Mouse (Mus musculus) intestine, embryonic 14.5 days (tissue): ENCODE results near the gene Stoml1. TPM values are rescaled to one million over a fixed set of nuclear protein-coding genes. Genes with fewer than 3 reads are reported as not detected.
"Not testable (repeated sequence)": the region's sequence is repeated elsewhere in the genome, so short reads cannot be mapped to it uniquely, and the experiment has no call there.

Experiments used
- ATAC-seq: fragments of 200-750 bp; cut with Nextera tagmentation; replicated peaks from 2 replicates; pipeline ENCODE4 v1.8.0; 2017; ENCODE audit warnings: low read depth, moderate number of reproducible peaks, moderate TSS enrichment, moderate library complexity; ENCODE audit not compliant: low FRiP score, low TSS enrichment
- DNase-seq: peaks from one replicate; pipeline ENCODE4 v3.0.0-alpha.2; 2018; ENCODE audit warnings: low spot score
- H3K27ac ChIP-seq: fragments of 300-500 bp; sonication (generic); 2 replicates; pipeline ENCODE4 v1.5.1; 2014; ENCODE audit warnings: low read depth, mild to moderate bottlenecking, control low read depth
- H3K27me3 ChIP-seq: fragments of 300-500 bp; sonication (generic); replicated peaks from 2 replicates; pipeline ENCODE4 v1.6.1; 2014; ENCODE audit warnings: low read length, control low read depth; ENCODE audit not compliant: control insufficient read depth, insufficient read depth
- H3K36me3 ChIP-seq: fragments of 300-500 bp; sonication (generic); 2 replicates; pipeline ENCODE4 v1.6.1; 2014; ENCODE audit warnings: low read length, control low read depth; ENCODE audit not compliant: control insufficient read depth, insufficient read depth
- H3K4me1 ChIP-seq: fragments of 300-500 bp; sonication (generic); replicated peaks from 2 replicates; pipeline ENCODE4 v1.6.1; 2014; ENCODE audit warnings: low read length, control low read depth, mixed read lengths; ENCODE audit not compliant: control insufficient read depth, insufficient read depth
- H3K4me2 ChIP-seq: fragments of 300-500 bp; sonication (generic); 2 replicates; pipeline ENCODE4 v1.6.1; 2014; ENCODE audit warnings: low read length
- H3K4me3 ChIP-seq: fragments of 300-500 bp; sonication (generic); 2 replicates; pipeline ENCODE4 v1.5.1; 2014; ENCODE audit warnings: low read depth, low read length, control low read depth, mixed read lengths
- H3K9ac ChIP-seq: fragments of 300-500 bp; sonication (generic); 2 replicates; pipeline ENCODE4 v1.6.1; 2014; ENCODE audit warnings: mild to moderate bottlenecking, low read length
- H3K9me3 ChIP-seq: fragments of 300-500 bp; sonication (generic); 2 replicates; pipeline ENCODE4 v1.6.1; 2016; ENCODE audit warnings: low read length, control low read depth; ENCODE audit not compliant: control insufficient read depth
- WGBS: fragments of 180-500 bp; shearing (Covaris S2); extraction: QIAGEN DNeasy Blood & Tissue Kit; methylation state at CpG from one replicate; pipeline ENCODE4 v1.1.7; 2014; 5-methylcytosine and 5-hydroxymethylcytosine counted together
- polyA plus RNA-seq: library from polyadenylated mRNA; unstranded; fragments of >200 nt; fragmentation: Nextera tagmentation; extraction: Ambion mirVana; gene quantifications from 2 replicates; pipeline ENCODE4 v1.2.1, GENCODE M21; 2014

Gene Stoml1
- polyA plus RNA-seq, 1 experiment from 2014 or later, result 21.3 TPM

DNA sequence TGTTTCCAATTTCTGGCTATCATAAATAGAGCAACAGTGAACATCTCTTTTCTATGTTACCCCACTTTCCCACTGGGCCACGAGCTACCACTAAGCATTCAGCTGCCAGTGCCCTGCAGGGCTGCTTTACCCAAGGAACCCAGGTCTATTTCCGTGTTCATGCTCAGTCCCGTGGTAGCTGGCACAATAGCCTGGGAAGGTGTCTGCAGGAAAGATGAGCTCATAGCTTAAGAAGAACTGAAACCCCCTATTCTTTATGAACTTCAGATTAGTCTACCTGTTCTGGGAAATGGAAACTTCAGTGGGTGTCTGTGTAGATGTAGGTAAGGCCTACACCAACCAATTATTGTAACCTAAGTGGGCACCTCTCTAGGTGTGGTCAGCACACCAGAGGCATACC, 12.4 kb downstream of the Stoml1 start:
- H3K36me3 ChIP-seq, result peaks cover 17% of the 10 kb centered on the region
- H3K4me2 ChIP-seq, result no peak overlapping the region
- WGBS, result 74% methylated on average over 3 of the region's 3 CpGs
- H3K9ac ChIP-seq, result no peak overlapping the region
- H3K27ac ChIP-seq, result no peak overlapping the region
- peaks cover 15% of the 10 kb centered on the region for H3K4me1 ChIP-seq
- H3K4me3 ChIP-seq, result no peak overlapping the region
- DNase-seq (no peak), ATAC-seq (no peak)
- H3K27me3 ChIP-seq, result no peaks in the 10 kb centered on the region
- H3K9me3 ChIP-seq, result no peaks in the 10 kb centered on the region

- DNase-seq (no peak), ATAC-seq (no peak)
- H3K36me3 ChIP-seq, result peaks cover 10% of the 10 kb centered on the region
- no peak overlapping the region for H3K4me3 ChIP-seq
- peaks cover 15% of the 10 kb centered on the region for H3K4me1 ChIP-seq
- no peak overlapping the region for H3K4me2 ChIP-seq
- peak overlapping the region; percentile 60 for H3K27ac ChIP-seq
- H3K9ac ChIP-seq, result no peak overlapping the region
- H3K9me3 ChIP-seq, result no peaks in the 10 kb centered on the region
- H3K27me3 ChIP-seq, result no peaks in the 10 kb centered on the region
- 30% methylated on average over 4 of the region's 4 CpGs for WGBS
Observed at GRCm38 (mm10) chr9:58266571-58267011, 13.6 kb downstream of the Stoml1 start.

- DNase-seq (no peak), ATAC-seq (no peak)
- Histone ChIP-seq H3K9me3 (no peaks in the 10 kb centered on the region), H3K4me1 (peaks cover 15% of the 10 kb centered on the region), H3K9ac (no peak overlapping the region), H3K27ac (peak overlapping the region; percentile 60), H3K4me2 (no peak overlapping the region), H3K27me3 (no peaks in the 10 kb centered on the region), H3K36me3 (peaks cover 5% of the 10 kb centered on the region), H3K4me3 (no peak overlapping the region)
- 58% methylated on average over 3 of the region's 3 CpGs for WGBS
Observed at GRCm38 (mm10) chr9:58267046-58267445, 14.1 kb downstream of the Stoml1 start.

- no peak overlapping the region for H3K9ac ChIP-seq
- no peak overlapping the region for H3K27ac ChIP-seq
- H3K27me3 ChIP-seq, result no peaks in the 10 kb centered on the region
- peaks cover 15% of the 10 kb centered on the region for H3K4me1 ChIP-seq
- ATAC-seq (no peak), DNase-seq (peak; percentile 83)
- H3K9me3 ChIP-seq, result no peaks in the 10 kb centered on the region
- H3K4me2 ChIP-seq, result no peak overlapping the region
- WGBS, result 54% methylated on average over 12 of the region's 12 CpGs
- H3K4me3 ChIP-seq, result no peak overlapping the region
- H3K36me3 ChIP-seq, result no peaks in the 10 kb centered on the region
Observed at GRCm38 (mm10) chr9:58268384-58269313, 15.7 kb downstream of the Stoml1 start.

- no peaks in the 10 kb centered on the region for H3K27me3 ChIP-seq
- WGBS, result 62% methylated on average over 3 of the region's 3 CpGs
- ATAC-seq, result no peak
- no peak overlapping the region for H3K9ac ChIP-seq
- H3K27ac ChIP-seq, result no peak overlapping the region
- DNase-seq, result no peak
- H3K4me1 ChIP-seq, result peaks cover 19% of the 10 kb centered on the region
- no peak overlapping the region for H3K4me2 ChIP-seq
- H3K4me3 ChIP-seq, result no peak overlapping the region
- no peaks in the 10 kb centered on the region for H3K9me3 ChIP-seq
- H3K36me3 ChIP-seq, result no peaks in the 10 kb centered on the region
Observed at GRCm38 (mm10) chr9:58270081-58270480, 17.1 kb downstream of the Stoml1 start.

GRCm38 (mm10) chr9:58271109-58271508, 18.1 kb downstream of the Stoml1 start:
- no peaks in the 10 kb centered on the region for H3K9me3 ChIP-seq
- ATAC-seq, result no peak
- WGBS, result 87% methylated on average over 3 of the region's 3 CpGs
- H3K4me2 ChIP-seq, result no peak overlapping the region
- H3K4me3 ChIP-seq, result no peak overlapping the region
- no peak overlapping the region for H3K27ac ChIP-seq
- H3K27me3 ChIP-seq, result no peaks in the 10 kb centered on the region
- H3K4me1 ChIP-seq, result peaks cover 18% of the 10 kb centered on the region
- no peak for DNase-seq
- no peaks in the 10 kb centered on the region for H3K36me3 ChIP-seq
- H3K9ac ChIP-seq, result no peak overlapping the region

GRCm38 (mm10) chr9:58271551-58271950, 18.6 kb downstream of the Stoml1 start:
- not testable (repeated sequence) for H3K27ac ChIP-seq, H3K4me3 ChIP-seq, H3K9ac ChIP-seq, H3K4me2 ChIP-seq, H3K27me3 ChIP-seq, H3K36me3 ChIP-seq, H3K9me3 ChIP-seq, ATAC-seq, DNase-seq
- 92% methylated on average over 9 of the region's 9 CpGs for WGBS
- H3K4me1 ChIP-seq, result peaks cover 13% of the 10 kb centered on the region

- Histone ChIP-seq H3K9ac (no peak overlapping the region), H3K4me2 (no peak overlapping the region), H3K36me3 (no peaks in the 10 kb centered on the region), H3K4me1 (peaks cover 8% of the 10 kb centered on the region), H3K27me3 (no peaks in the 10 kb centered on the region), H3K4me3 (no peak overlapping the region), H3K27ac (no peak overlapping the region), H3K9me3 (no peaks in the 10 kb centered on the region)
- no peak for DNase-seq
- no peak for ATAC-seq
- WGBS, result 86% methylated on average over 2 of the region's 2 CpGs
Observed at GRCm38 (mm10) chr9:58272068-58272541, 19.1 kb downstream of the Stoml1 start.

GRCm38 (mm10) chr9:58272855-58273254, 19.9 kb downstream of the Stoml1 start:
- Histone ChIP-seq H3K9me3 (no peaks in the 10 kb centered on the region), H3K36me3 (no peaks in the 10 kb centered on the region), H3K27me3 (no peaks in the 10 kb centered on the region), H3K4me1 (peaks cover 7% of the 10 kb centered on the region), H3K4me2 (no peak overlapping the region), H3K27ac (no peak overlapping the region), H3K9ac (no peak overlapping the region), H3K4me3 (no peak overlapping the region)
- DNase-seq (no peak), ATAC-seq (no peak)
- WGBS, result 79% methylated on average over 9 of the region's 9 CpGs
